Mouse (Mus musculus): ENCODE measurements around the gene Lipk. TPM values are rescaled to one million over a fixed set of nuclear protein-coding genes. Genes with fewer than 3 reads are reported as not detected.

The Lipk gene
- not detected in 2 replicates for polyA plus RNA-seq (2015; fragmentation: Nextera tagmentation; extraction: Ambion mirVana)

- Histone ChIP-seq H3K27ac (ENCODE audit: low read length) (no peak within 1 kb of the TSS), H3K9me3 (ENCODE audit: low read length) (no peaks in the 10 kb centered on the region), H3K4me3 (ENCODE audit: low read length) (no peak within 1 kb of the TSS), H3K4me2 (replicated peaks; ENCODE audit: low read depth, low read length) (no peak within 1 kb of the TSS), H3K9ac (replicated peaks; ENCODE audit: low read length) (no peak within 1 kb of the TSS), H3K36me3 (ENCODE audit: insufficient read depth, low read length) (no peaks in the 10 kb centered on the region), H3K4me1 (ENCODE audit: insufficient read depth, low read length) (no peaks in the 10 kb centered on the region), H3K27me3 (ENCODE audit: insufficient read depth, low read length) (no peaks in the 10 kb centered on the region)
- ATAC-seq (ENCODE audit: low FRiP score, low TSS enrichment), result no peak
- WGBS, result 86% methylated on average over 6 of the region's 6 CpGs
Measured at GRCm38 (mm10) chr19:34008002-34008401, at the start of gene Lipk. Gene Lipk, plus strand, starts transcription at chr19:34008290.

- H3K27me3 ChIP-seq (ENCODE audit: insufficient read depth, low read length), result no peaks in the 10 kb centered on the region
- H3K27ac ChIP-seq (ENCODE audit: low read length), result no peak within 1 kb of the TSS
- H3K36me3 ChIP-seq (ENCODE audit: insufficient read depth, low read length), result no peaks in the 10 kb centered on the region
- no peaks in the 10 kb centered on the region for H3K4me1 ChIP-seq (ENCODE audit: insufficient read depth, low read length)
- H3K4me2 ChIP-seq (replicated peaks; ENCODE audit: low read depth, low read length), result no peak within 1 kb of the TSS
- ATAC-seq (ENCODE audit: low FRiP score, low TSS enrichment), result no peak
- no peak within 1 kb of the TSS for H3K9ac ChIP-seq (replicated peaks; ENCODE audit: low read length)
- no peak within 1 kb of the TSS for H3K4me3 ChIP-seq (ENCODE audit: low read length)
- H3K9me3 ChIP-seq (ENCODE audit: low read length), result no peaks in the 10 kb centered on the region
Measured at GRCm38 (mm10) chr19:33960887-33961286, 47.2 kb upstream of the Lipk start, which contains the start of gene Lipf. Gene Lipf, plus strand, starts transcription at chr19:33961187.

GRCm38 (mm10) chr19:33979007-33979406, 29.1 kb upstream of the Lipk start:
- WGBS, result 50% methylated on average over 3 of the region's 3 CpGs
- Histone ChIP-seq H3K9me3 (ENCODE audit: low read length) (no peaks in the 10 kb centered on the region), H3K4me1 (ENCODE audit: insufficient read depth, low read length) (no peaks in the 10 kb centered on the region), H3K27ac (ENCODE audit: low read length) (no peak overlapping the region), H3K4me2 (replicated peaks; ENCODE audit: low read depth, low read length) (no peak overlapping the region), H3K27me3 (ENCODE audit: insufficient read depth, low read length) (no peaks in the 10 kb centered on the region), H3K9ac (replicated peaks; ENCODE audit: low read length) (no peak overlapping the region), H3K4me3 (ENCODE audit: low read length) (no peak overlapping the region), H3K36me3 (ENCODE audit: insufficient read depth, low read length) (no peaks in the 10 kb centered on the region)
- no peak for ATAC-seq (ENCODE audit: low FRiP score, low TSS enrichment)

GRCm38 (mm10) chr19:33983043-33983442, 25.0 kb upstream of the Lipk start:
- 20% methylated on average over 3 of the region's 3 CpGs for WGBS
- ATAC-seq (ENCODE audit: low FRiP score, low TSS enrichment), result no peak
- H3K9ac ChIP-seq (replicated peaks; ENCODE audit: low read length), result no peak overlapping the region

GRCm38 (mm10) chr19:34021440-34022172, 13.5 kb downstream of the Lipk start:
- no peak for ATAC-seq (ENCODE audit: low FRiP score, low TSS enrichment)
- Histone ChIP-seq H3K9me3 (ENCODE audit: low read length) (no peaks in the 10 kb centered on the region), H3K4me2 (replicated peaks; ENCODE audit: low read depth, low read length) (no peak overlapping the region), H3K27ac (ENCODE audit: low read length) (no peak overlapping the region), H3K36me3 (ENCODE audit: insufficient read depth, low read length) (no peaks in the 10 kb centered on the region), H3K4me3 (ENCODE audit: low read length) (no peak overlapping the region), H3K9ac (replicated peaks; ENCODE audit: low read length) (no peak overlapping the region), H3K4me1 (ENCODE audit: insufficient read depth, low read length) (no peaks in the 10 kb centered on the region), H3K27me3 (ENCODE audit: insufficient read depth, low read length) (no peaks in the 10 kb centered on the region)
- WGBS, result 81% methylated on average over 11 of the region's 11 CpGs

More at GRCm38 (mm10) chr19:33983043-33983442, 25.0 kb upstream of the Lipk start:
- Histone ChIP-seq H3K36me3 (ENCODE audit: insufficient read depth, low read length) (no peaks in the 10 kb centered on the region), H3K27me3 (ENCODE audit: insufficient read depth, low read length) (no peaks in the 10 kb centered on the region), H3K27ac (ENCODE audit: low read length) (no peak overlapping the region), H3K4me1 (ENCODE audit: insufficient read depth, low read length) (no peaks in the 10 kb centered on the region), H3K4me3 (ENCODE audit: low read length) (no peak overlapping the region), H3K4me2 (replicated peaks; ENCODE audit: low read depth, low read length) (no peak overlapping the region), H3K9me3 (ENCODE audit: low read length) (no peaks in the 10 kb centered on the region)

- Histone ChIP-seq H3K4me3 (ENCODE audit: low read length) (no peak overlapping the region), H3K27me3 (ENCODE audit: insufficient read depth, low read length) (no peaks in the 10 kb centered on the region), H3K36me3 (ENCODE audit: insufficient read depth, low read length) (no peaks in the 10 kb centered on the region), H3K4me1 (ENCODE audit: insufficient read depth, low read length) (no peaks in the 10 kb centered on the region), H3K9me3 (ENCODE audit: low read length) (no peaks in the 10 kb centered on the region), H3K27ac (ENCODE audit: low read length) (no peak overlapping the region), H3K4me2 (replicated peaks; ENCODE audit: low read depth, low read length) (no peak overlapping the region), H3K9ac (replicated peaks; ENCODE audit: low read length) (no peak overlapping the region)
- no peak for ATAC-seq (ENCODE audit: low FRiP score, low TSS enrichment)
- 44% methylated on average over 3 of the region's 3 CpGs for WGBS
Measured at GRCm38 (mm10) chr19:34022759-34023158, 14.7 kb downstream of the Lipk start.

- Histone ChIP-seq H3K36me3 (ENCODE audit: insufficient read depth, low read length) (no peaks in the 10 kb centered on the region), H3K27me3 (ENCODE audit: insufficient read depth, low read length) (no peaks in the 10 kb centered on the region), H3K27ac (ENCODE audit: low read length) (no peak overlapping the region), H3K4me1 (ENCODE audit: insufficient read depth, low read length) (no peaks in the 10 kb centered on the region), H3K4me3 (ENCODE audit: low read length) (no peak overlapping the region), H3K9me3 (ENCODE audit: low read length) (no peaks in the 10 kb centered on the region), H3K9ac (replicated peaks; ENCODE audit: low read length) (no peak overlapping the region), H3K4me2 (replicated peaks; ENCODE audit: low read depth, low read length) (no peak overlapping the region)
- no peak for ATAC-seq (ENCODE audit: low FRiP score, low TSS enrichment)
- WGBS, result 79% methylated on average over 1 of the region's 1 CpGs
Measured at GRCm38 (mm10) chr19:34039731-34040130, 31.6 kb downstream of the Lipk start.

- Histone ChIP-seq H3K9me3 (ENCODE audit: low read length) (no peaks in the 10 kb centered on the region), H3K4me2 (replicated peaks; ENCODE audit: low read depth, low read length) (no peak overlapping the region), H3K4me1 (ENCODE audit: insufficient read depth, low read length) (no peaks in the 10 kb centered on the region), H3K27me3 (ENCODE audit: insufficient read depth, low read length) (no peaks in the 10 kb centered on the region), H3K9ac (replicated peaks; ENCODE audit: low read length) (no peak overlapping the region), H3K4me3 (ENCODE audit: low read length) (no peak overlapping the region), H3K36me3 (ENCODE audit: insufficient read depth, low read length) (no peaks in the 10 kb centered on the region), H3K27ac (ENCODE audit: low read length) (no peak overlapping the region)
- ATAC-seq (ENCODE audit: low FRiP score, low TSS enrichment), result no peak
- WGBS, result 48% methylated on average over 6 of the region's 6 CpGs
Measured at GRCm38 (mm10) chr19:34043008-34043407, 34.9 kb downstream of the Lipk start.

GRCm38 (mm10) chr19:34049371-34050039, 41.4 kb downstream of the Lipk start:
- WGBS, result 87% methylated on average over 3 of the region's 3 CpGs
- no peaks in the 10 kb centered on the region for H3K36me3 ChIP-seq (ENCODE audit: insufficient read depth, low read length)

GRCm38 (mm10) chr19:34051502-34051901, 43.4 kb downstream of the Lipk start:
- H3K4me3 ChIP-seq (ENCODE audit: low read length), result no peak overlapping the region
- no peaks in the 10 kb centered on the region for H3K4me1 ChIP-seq (ENCODE audit: insufficient read depth, low read length)
- no peak overlapping the region for H3K4me2 ChIP-seq (replicated peaks; ENCODE audit: low read depth, low read length)
- 78% methylated on average over 3 of the region's 3 CpGs for WGBS
- H3K27me3 ChIP-seq (ENCODE audit: insufficient read depth, low read length), result no peaks in the 10 kb centered on the region
- no peak overlapping the region for H3K27ac ChIP-seq (ENCODE audit: low read length)
- H3K9me3 ChIP-seq (ENCODE audit: low read length), result no peaks in the 10 kb centered on the region
- H3K36me3 ChIP-seq (ENCODE audit: insufficient read depth, low read length), result no peaks in the 10 kb centered on the region
- ATAC-seq (ENCODE audit: low FRiP score, low TSS enrichment), result no peak
- H3K9ac ChIP-seq (replicated peaks; ENCODE audit: low read length), result no peak overlapping the region

More at GRCm38 (mm10) chr19:34049371-34050039, 41.4 kb downstream of the Lipk start:
- Histone ChIP-seq H3K27ac (ENCODE audit: low read length) (no peak overlapping the region), H3K4me2 (replicated peaks; ENCODE audit: low read depth, low read length) (no peak overlapping the region), H3K4me3 (ENCODE audit: low read length) (no peak overlapping the region), H3K9me3 (ENCODE audit: low read length) (no peaks in the 10 kb centered on the region), H3K4me1 (ENCODE audit: insufficient read depth, low read length) (no peaks in the 10 kb centered on the region), H3K9ac (replicated peaks; ENCODE audit: low read length) (no peak overlapping the region), H3K27me3 (ENCODE audit: insufficient read depth, low read length) (no peaks in the 10 kb centered on the region)
- ATAC-seq (ENCODE audit: low FRiP score, low TSS enrichment), result no peak

Data from kidney, embryonic 16.5 days (tissue).